Mouse (Mus musculus) megakaryocyte, adult 5-6 weeks (primary cell): Measurements from ENCODE around the gene Bpifc. TPM values are rescaled to one million over a fixed set of nuclear protein-coding genes. Genes with fewer than 3 reads are reported as not detected.

Experiments
- ATAC-seq: 2 replicates; pipeline ENCODE4 v1.8.0; 2016; ENCODE audit warnings: mild to moderate bottlenecking, inconsistent platforms; ENCODE audit not compliant: poor library complexity, severe bottlenecking
- total RNA-seq, 2 experiments: library from RNA; stranded (forward) in 1 of 2; stranded (reverse) in 1 of 2; fragments of 153-499, 151-499 nt in 1 of 2; fragments of 221-1000, 200-1000 nt in 1 of 2; gene quantifications; 2 replicates each; pipeline versions ENCODE4 v1.2.3 to v1.2.4; 2015 to 2017

Gene Bpifc
- total RNA-seq, 2 experiments from 2014 or later: 0.07 to 0.13 TPM

- ATAC-seq: no peak
These were observed 7.1 kb upstream of the Bpifc start for GRCm38 (mm10) chr10:86018813-86019212.

- ATAC-seq: no peak
These were observed 6.1 kb upstream of the Bpifc start for GRCm38 (mm10) chr10:86017781-86018180.

- no peak for ATAC-seq
These were observed 523 bp downstream of the Bpifc start for GRCm38 (mm10) chr10:86011172-86011571.

- ATAC-seq: peak; percentile 43; the same call in 1 of the 2 replicates
These were observed 1.1 kb downstream of the Bpifc start for GRCm38 (mm10) chr10:86010636-86011035.

- ATAC-seq: no peak
These were observed 2.0 kb downstream of the Bpifc start for GRCm38 (mm10) chr10:86009688-86010087.

GRCm38 (mm10) chr10:86006455-86006854, 5.2 kb downstream of the Bpifc start:
- no peak for ATAC-seq

GRCm38 (mm10) chr10:86000447-86000846, 11.2 kb downstream of the Bpifc start:
- ATAC-seq: peak; percentile 57; the same call in 1 of the 2 replicates

GRCm38 (mm10) chr10:85994543-85995104, 17.1 kb downstream of the Bpifc start:
- ATAC-seq: no peak

- ATAC-seq: no peak
These were observed 17.9 kb downstream of the Bpifc start for GRCm38 (mm10) chr10:85993836-85994235.

- no peak for ATAC-seq
These were observed 19.3 kb downstream of the Bpifc start for GRCm38 (mm10) chr10:85992412-85992811.

GRCm38 (mm10) chr10:85989412-85990115, 22.1 kb downstream of the Bpifc start:
- 0 out of 2 replicates have a peak, but pooled peaks have one; percentile 30 for ATAC-seq

- no peak for ATAC-seq
These were observed 38.8 kb downstream of the Bpifc start for GRCm38 (mm10) chr10:85972915-85973314.

- no peak for ATAC-seq
These were observed 39.9 kb downstream of the Bpifc start for GRCm38 (mm10) chr10:85971826-85972225.

GRCm38 (mm10) chr10:85969894-85970620, 41.6 kb downstream of the Bpifc start:
- peak; percentile 83 for ATAC-seq

GRCm38 (mm10) chr10:85968731-85969130, 43.0 kb downstream of the Bpifc start:
- ATAC-seq: no peak

GRCm38 (mm10) chr10:85968157-85968634, 43.5 kb downstream of the Bpifc start:
- peak; percentile 81 for ATAC-seq

- no peak for ATAC-seq
These were observed 44.1 kb downstream of the Bpifc start for GRCm38 (mm10) chr10:85967411-85968156.

GRCm38 (mm10) chr10:85966476-85966875, 45.2 kb downstream of the Bpifc start:
- no peak for ATAC-seq

GRCm38 (mm10) chr10:85964316-85964715, 47.4 kb downstream of the Bpifc start:
- no peak for ATAC-seq

GRCm38 (mm10) chr10:85962897-85963296, 48.8 kb downstream of the Bpifc start:
- no peak for ATAC-seq

- ATAC-seq: peak; percentile 99
These were observed 54.2 kb downstream of the Bpifc start, which contains the start of gene Rtcb for GRCm38 (mm10) chr10:85957464-85957950. Rtcb (minus strand) TSS chr10:85957823.
